Mouse (Mus musculus) kidney, postnatal 0 days (tissue): ENCODE measurements around the gene Cytip. TPM values are rescaled to one million over a fixed set of nuclear protein-coding genes. Genes with fewer than 3 reads are reported as not detected.

Experiments
- ATAC-seq: fragments of 200-750 bp; cut with Nextera tagmentation; replicated peaks from 2 replicates; pipeline ENCODE4 v1.8.0; 2017; ENCODE audit warnings: low read depth, moderate number of reproducible peaks, moderate TSS enrichment, moderate library complexity; ENCODE audit not compliant: low FRiP score
- DNase-seq: peaks from one replicate; pipeline ENCODE4 v3.0.0-alpha.2; 2016; ENCODE audit warnings: low spot score
- H3K27ac ChIP-seq: fragments of 300-500 bp; sonication (generic); 2 replicates; pipeline ENCODE4 v1.5.1; 2014; ENCODE audit warnings: mild to moderate bottlenecking
- H3K27me3 ChIP-seq: fragments of 300-500 bp; sonication (generic); 2 replicates; pipeline ENCODE4 v1.6.1; 2014; ENCODE audit warnings: low read length, mixed read lengths; ENCODE audit not compliant: insufficient read depth
- H3K36me3 ChIP-seq: fragments of 300-500 bp; sonication (generic); 2 replicates; pipeline ENCODE4 v1.6.1; 2014; ENCODE audit warnings: low read length, mixed read lengths; ENCODE audit not compliant: insufficient read depth
- H3K4me1 ChIP-seq: fragments of 300-500 bp; sonication (generic); replicated peaks from 2 replicates; pipeline ENCODE4 v1.6.1; 2014; ENCODE audit warnings: antibody characterized with exemption, low read length, mixed read lengths; ENCODE audit not compliant: insufficient read depth
- H3K4me2 ChIP-seq: fragments of 300-500 bp; sonication (generic); 2 replicates; pipeline ENCODE4 v1.6.1; 2014; ENCODE audit warnings: mild to moderate bottlenecking, low read length, moderate library complexity, mixed read lengths
- H3K4me3 ChIP-seq: fragments of 300-500 bp; sonication (generic); replicated peaks from 2 replicates; pipeline ENCODE4 v1.5.1; 2014; ENCODE audit warnings: low read depth, low read length
- H3K9ac ChIP-seq: fragments of 300-500 bp; sonication (generic); 2 replicates; pipeline ENCODE4 v1.6.1; 2014; ENCODE audit warnings: low read depth, low read length
- H3K9me3 ChIP-seq: fragments of 300-500 bp; sonication (generic); replicated peaks from 2 replicates; pipeline ENCODE4 v1.6.1; 2016; ENCODE audit warnings: low read length, inconsistent platforms, mixed read lengths
- CTCF ChIP-seq: IDR thresholded peaks from 2 replicates; pipeline ENCODE4 v1.5.1; 2016; ENCODE audit warnings: antibody characterized with exemption, low read depth, mild to moderate bottlenecking, moderate library complexity
- WGBS: fragments of 180-500 bp; shearing (Covaris S2); extraction: QIAGEN DNeasy Blood & Tissue Kit; methylation state at CpG from one replicate; pipeline ENCODE4 v1.1.7; 2014; 5-methylcytosine and 5-hydroxymethylcytosine counted together
- polyA plus RNA-seq: library from polyadenylated mRNA; unstranded; fragments of >200 nt; fragmentation: Nextera tagmentation; extraction: Ambion mirVana; gene quantifications from 2 replicates; pipeline ENCODE4 v1.2.1, GENCODE M21; 2015

Gene Cytip
- polyA plus RNA-seq, result 6.3 and 7.1 TPM in 2 replicates

DNA sequence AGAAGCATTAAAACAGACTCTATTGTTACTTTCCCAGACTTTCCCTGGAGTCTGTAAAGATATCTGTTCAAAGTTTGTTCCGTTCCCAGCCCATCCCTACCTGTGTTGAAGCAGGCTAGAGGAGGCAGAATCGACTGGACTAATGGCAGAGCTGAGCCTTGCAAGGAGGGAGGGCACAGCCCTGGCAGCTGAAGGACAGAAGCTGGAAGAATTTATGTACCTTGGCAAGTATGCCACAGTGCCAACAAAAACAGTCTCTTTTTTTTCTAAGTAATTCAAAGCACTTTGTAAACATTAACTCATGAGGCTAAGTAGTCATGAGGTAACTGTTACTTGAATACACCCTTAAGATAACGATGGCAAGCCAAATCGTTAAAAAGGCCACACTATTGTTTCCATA is at the start of gene Cytip:
Cytip (minus strand) TSS at position 187 of the 400 bp plus-strand sequence.
- H3K27me3 ChIP-seq, result no peaks in the 10 kb centered on the region
- H3K9ac ChIP-seq, result no peak within 1 kb of the TSS
- H3K4me3 ChIP-seq, result no peak within 1 kb of the TSS
- TF ChIP-seq CTCF, result no peak
- peak; percentile 88 for DNase-seq
- WGBS, result 27% methylated on average over 4 of the region's 4 CpGs
- H3K4me1 ChIP-seq, result no peaks in the 10 kb centered on the region
- ATAC-seq, result peak; percentile 89
- H3K9me3 ChIP-seq, result no peaks in the 10 kb centered on the region
- H3K36me3 ChIP-seq, result no peaks in the 10 kb centered on the region
- H3K27ac ChIP-seq, result peak within 1 kb of the TSS; percentile 65; the same call in 1 of the 2 replicates
- H3K4me2 ChIP-seq, result peak within 1 kb of the TSS; percentile 31

DNA sequence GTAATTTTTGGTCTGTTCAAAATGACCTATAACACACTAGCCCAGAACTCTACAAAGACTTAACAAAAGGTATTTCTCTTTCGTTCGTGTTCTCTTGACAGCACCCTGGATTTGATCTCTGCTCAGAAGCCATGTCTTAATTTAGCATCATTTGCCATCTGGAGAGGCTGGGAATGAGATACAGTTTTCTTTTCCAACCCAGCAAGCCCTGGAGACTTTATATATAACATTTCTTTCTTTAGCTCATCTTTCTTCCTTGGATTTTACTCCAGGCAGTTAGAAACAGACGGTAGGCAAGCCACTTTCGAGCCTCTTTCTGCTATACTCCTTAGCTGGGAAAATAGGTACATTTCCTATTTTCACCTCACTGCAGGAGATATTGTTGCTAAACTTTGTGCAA is 45.3 kb upstream of the Cytip start:
- TF ChIP-seq CTCF, result no peak
- Histone ChIP-seq H3K27me3 (no peaks in the 10 kb centered on the region), H3K4me1 (no peaks in the 10 kb centered on the region), H3K9me3 (no peaks in the 10 kb centered on the region), H3K36me3 (no peaks in the 10 kb centered on the region), H3K4me2 (no peak overlapping the region), H3K4me3 (no peak overlapping the region), H3K27ac (no peak overlapping the region), H3K9ac (no peak overlapping the region)
- no peak for ATAC-seq
- no peak for DNase-seq
- WGBS, result 82% methylated on average over 4 of the region's 4 CpGs

DNA sequence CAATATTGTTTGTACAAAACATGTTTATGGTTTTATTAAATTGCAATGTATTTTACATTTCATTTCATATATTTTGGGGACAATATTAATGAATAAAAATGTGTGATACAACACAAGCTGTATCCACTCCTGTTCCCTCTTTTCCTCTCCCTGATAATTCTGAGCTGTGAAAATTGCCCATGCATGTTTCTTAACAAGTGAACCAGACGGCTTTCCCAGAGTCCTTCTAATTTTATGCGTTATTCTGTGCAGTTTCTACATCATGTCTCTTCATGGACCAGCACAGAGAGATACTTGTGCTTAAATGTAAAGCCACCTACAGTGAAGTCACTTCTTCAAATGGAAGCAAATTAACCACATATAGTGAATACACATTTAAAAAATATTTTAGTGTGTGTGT is 42.2 kb upstream of the Cytip start:
- WGBS, result 70% methylated on average over 2 of the region's 2 CpGs
- no peak for DNase-seq
- Histone ChIP-seq H3K9ac (no peak overlapping the region), H3K36me3 (no peaks in the 10 kb centered on the region), H3K27ac (no peak overlapping the region), H3K4me1 (no peaks in the 10 kb centered on the region), H3K9me3 (no peaks in the 10 kb centered on the region), H3K4me2 (no peak overlapping the region), H3K27me3 (no peaks in the 10 kb centered on the region), H3K4me3 (no peak overlapping the region)
- no peak for ATAC-seq
- TF ChIP-seq CTCF, result no peak

DNA sequence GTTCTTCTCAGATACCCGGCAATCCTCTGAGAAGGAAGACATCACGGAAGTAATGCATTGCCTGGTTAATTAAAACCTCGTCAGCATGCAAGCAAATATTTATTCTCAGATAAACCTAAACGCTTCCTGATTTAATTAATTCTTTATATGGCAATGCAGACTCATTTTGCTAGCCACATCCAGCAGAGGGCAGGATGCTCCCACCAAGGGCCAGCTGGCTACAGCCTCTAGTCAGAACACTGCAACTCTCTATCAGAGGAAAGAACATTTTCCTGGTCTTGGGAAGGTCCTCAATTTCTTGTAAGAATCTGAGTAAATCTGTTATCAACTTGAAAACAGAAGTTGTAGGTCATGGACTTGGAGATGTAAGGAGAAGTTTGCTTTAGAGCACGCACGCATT is 4.1 kb upstream of the Cytip start:
- no peak for ATAC-seq
- Histone ChIP-seq H3K9ac (no peak overlapping the region), H3K9me3 (no peaks in the 10 kb centered on the region), H3K4me2 (no peak overlapping the region), H3K27ac (no peak overlapping the region), H3K27me3 (no peaks in the 10 kb centered on the region), H3K4me3 (no peak overlapping the region), H3K36me3 (no peaks in the 10 kb centered on the region), H3K4me1 (no peaks in the 10 kb centered on the region)
- 68% methylated on average over 6 of the region's 6 CpGs for WGBS
- peak; percentile 87 for TF ChIP-seq CTCF
- DNase-seq, result peak; percentile 79

DNA sequence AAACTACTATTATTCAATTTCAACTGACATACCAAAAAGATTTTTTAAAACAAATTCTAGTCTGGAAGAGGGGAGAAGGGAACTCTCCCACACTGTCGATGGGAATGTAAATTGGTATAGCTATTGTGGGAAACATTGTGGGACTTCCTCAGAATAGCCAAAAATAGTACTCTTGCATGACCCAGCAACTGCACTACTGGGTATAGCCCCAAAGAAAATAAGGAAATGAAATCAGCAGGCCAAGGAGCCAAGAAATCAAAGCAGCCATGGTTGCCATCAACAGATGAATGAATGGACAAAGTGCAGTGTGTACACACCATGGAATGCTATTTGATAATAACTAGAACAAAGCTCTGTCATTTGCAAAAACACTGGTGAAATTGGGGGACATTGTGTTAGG is 1.5 kb upstream of the Cytip start:
- Histone ChIP-seq H3K9me3 (no peaks in the 10 kb centered on the region), H3K4me3 (no peak overlapping the region), H3K9ac (no peak overlapping the region), H3K36me3 (no peaks in the 10 kb centered on the region), H3K27ac (no peak overlapping the region), H3K27me3 (no peaks in the 10 kb centered on the region), H3K4me1 (no peaks in the 10 kb centered on the region), H3K4me2 (no peak overlapping the region)
- DNase-seq (no peak), ATAC-seq (no peak)
- no peak for TF ChIP-seq CTCF
- WGBS, result 57% methylated on average over 1 of the region's 1 CpGs

DNA sequence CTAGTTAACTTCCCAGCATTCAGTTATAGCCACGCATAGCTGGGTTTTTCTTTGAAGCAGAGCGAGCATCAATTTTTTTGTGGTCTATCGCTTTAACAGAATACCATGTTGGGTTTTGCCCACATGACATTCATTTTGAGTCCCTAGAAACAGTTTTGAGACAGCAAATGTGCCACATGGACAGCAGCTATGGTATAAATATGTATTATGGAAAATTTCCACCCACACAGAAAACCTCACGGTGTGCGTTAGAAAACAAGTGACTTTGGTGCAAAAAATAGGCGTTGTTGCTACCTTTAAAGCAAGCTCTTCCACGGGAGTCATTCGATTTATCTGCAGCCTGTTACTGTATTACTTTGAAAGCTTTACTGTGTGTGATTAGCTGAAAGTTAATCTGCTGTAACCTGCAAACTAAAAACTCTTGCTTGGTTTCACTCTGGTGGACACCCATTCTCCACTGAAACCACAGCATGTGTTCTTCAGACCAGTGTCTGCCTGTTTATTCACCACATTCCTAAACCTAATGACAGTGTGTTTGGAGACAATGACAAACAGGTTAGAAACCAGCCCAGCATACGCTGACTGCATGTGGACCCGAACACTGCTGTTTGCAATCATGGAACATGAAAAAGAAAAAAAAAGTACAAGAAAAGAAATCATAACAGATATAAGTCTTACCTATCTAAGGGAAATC is 763 bp downstream of the Cytip start:
- H3K27me3 ChIP-seq, result no peaks in the 10 kb centered on the region
- no peak overlapping the region for H3K4me3 ChIP-seq
- H3K4me1 ChIP-seq, result 0 out of 2 replicates have a peak, but pooled peaks cover 3% of the 10 kb centered on the region
- H3K27ac ChIP-seq, result peak overlapping the region; percentile 65; the same call in 1 of the 2 replicates
- DNase-seq (peak; percentile 37), ATAC-seq (peak; percentile 53; the same call in 1 of the 2 replicates)
- no peak overlapping the region for H3K9ac ChIP-seq
- H3K4me2 ChIP-seq, result peak overlapping the region; percentile 31
- H3K36me3 ChIP-seq, result no peaks in the 10 kb centered on the region
- no peaks in the 10 kb centered on the region for H3K9me3 ChIP-seq
- WGBS, result 53% methylated on average over 10 of the region's 10 CpGs
- no peak for TF ChIP-seq CTCF
